Mouse (Mus musculus): ENCODE results near the gene Gtf3c5.

Gene Gtf3c5

GRCm38 (mm10) chr2:28583651-28584050, at the start of gene Gtf3c5:
Gene Gtf3c5 (minus strand): TSS chr2:28583751.
- in situ Hi-C loops (cut with MboI; ENCODE audit: low sequenced_read_pairs): no loop called here

- in situ Hi-C loops (cut with MboI; ENCODE audit: low sequenced_read_pairs): no loop called here
These were observed 49.6 kb upstream of the Gtf3c5 start for GRCm38 (mm10) chr2:28633136-28633535.

GRCm38 (mm10) chr2:28632626-28633025, 49.1 kb upstream of the Gtf3c5 start:
- in situ Hi-C loops (cut with MboI; ENCODE audit: low sequenced_read_pairs): no loop called here

- in situ Hi-C loops (cut with MboI; ENCODE audit: low sequenced_read_pairs): no loop called here
These were observed 46.4 kb upstream of the Gtf3c5 start for GRCm38 (mm10) chr2:28629911-28630381.

- in situ Hi-C loops (cut with MboI; ENCODE audit: low sequenced_read_pairs): no loop called here
These were observed 44.5 kb upstream of the Gtf3c5 start for GRCm38 (mm10) chr2:28628053-28628452.

GRCm38 (mm10) chr2:28626038-28626437, 42.5 kb upstream of the Gtf3c5 start:
- in situ Hi-C loops (cut with MboI; ENCODE audit: low sequenced_read_pairs): no loop called here

GRCm38 (mm10) chr2:28624870-28625269, 41.3 kb upstream of the Gtf3c5 start:
- in situ Hi-C loops (cut with MboI; ENCODE audit: low sequenced_read_pairs): no loop called here

GRCm38 (mm10) chr2:28622521-28623124, 39.1 kb upstream of the Gtf3c5 start:
- in situ Hi-C loops (cut with MboI; ENCODE audit: low sequenced_read_pairs): no loop called here

- in situ Hi-C loops (cut with MboI; ENCODE audit: low sequenced_read_pairs): no loop called here
These were observed 38.2 kb upstream of the Gtf3c5 start, which contains the start of gene Gfi1b for GRCm38 (mm10) chr2:28621664-28622171. Gene Gfi1b (minus strand): TSS chr2:28621982.

GRCm38 (mm10) chr2:28621111-28621510, 37.6 kb upstream of the Gtf3c5 start:
- in situ Hi-C loops (cut with MboI; ENCODE audit: low sequenced_read_pairs): no loop called here

- in situ Hi-C loops (cut with MboI; ENCODE audit: low sequenced_read_pairs): no loop called here
These were observed 37.0 kb upstream of the Gtf3c5 start for GRCm38 (mm10) chr2:28620522-28620921.

GRCm38 (mm10) chr2:28619369-28619768, 35.8 kb upstream of the Gtf3c5 start:
- in situ Hi-C loops (cut with MboI; ENCODE audit: low sequenced_read_pairs): no loop called here

GRCm38 (mm10) chr2:28618777-28619336, 35.3 kb upstream of the Gtf3c5 start:
- in situ Hi-C loops (cut with MboI; ENCODE audit: low sequenced_read_pairs): no loop called here

- in situ Hi-C loops (cut with MboI; ENCODE audit: low sequenced_read_pairs): no loop called here
These were observed 34.2 kb upstream of the Gtf3c5 start for GRCm38 (mm10) chr2:28617498-28618486.

- in situ Hi-C loops (cut with MboI; ENCODE audit: low sequenced_read_pairs): no loop called here
These were observed 33.3 kb upstream of the Gtf3c5 start for GRCm38 (mm10) chr2:28616874-28617273.

GRCm38 (mm10) chr2:28616358-28616757, 32.8 kb upstream of the Gtf3c5 start:
- in situ Hi-C loops (cut with MboI; ENCODE audit: low sequenced_read_pairs): no loop called here

GRCm38 (mm10) chr2:28613599-28613998, 30.0 kb upstream of the Gtf3c5 start:
- in situ Hi-C loops (cut with MboI; ENCODE audit: low sequenced_read_pairs): no loop called here

GRCm38 (mm10) chr2:28612436-28613063, 29.0 kb upstream of the Gtf3c5 start:
- in situ Hi-C loops (cut with MboI; ENCODE audit: low sequenced_read_pairs): no loop called here

- in situ Hi-C loops (cut with MboI; ENCODE audit: low sequenced_read_pairs): no loop called here
These were observed 27.8 kb upstream of the Gtf3c5 start for GRCm38 (mm10) chr2:28611407-28611787.

GRCm38 (mm10) chr2:28610716-28611406, 27.3 kb upstream of the Gtf3c5 start:
- in situ Hi-C loops (cut with MboI; ENCODE audit: low sequenced_read_pairs): no loop called here

Measured in CH12F3 (cell line).